Mouse (Mus musculus) kidney, postnatal 0 days (tissue): ENCODE data around the gene A730015C16Rik. TPM values are rescaled to one million over a fixed set of nuclear protein-coding genes. Genes with fewer than 3 reads are reported as not detected.

ENCODE experiments used
- ATAC-seq: fragments of 200-750 bp; cut with Nextera tagmentation; replicated peaks from 2 replicates; pipeline ENCODE4 v1.8.0; 2017; ENCODE audit warnings: low read depth, moderate number of reproducible peaks, moderate TSS enrichment, moderate library complexity; ENCODE audit not compliant: low FRiP score
- DNase-seq: peaks from one replicate; pipeline ENCODE4 v3.0.0-alpha.2; 2016; ENCODE audit warnings: low spot score
- H3K27ac ChIP-seq: fragments of 300-500 bp; sonication (generic); 2 replicates; pipeline ENCODE4 v1.5.1; 2014; ENCODE audit warnings: mild to moderate bottlenecking
- H3K27me3 ChIP-seq: fragments of 300-500 bp; sonication (generic); 2 replicates; pipeline ENCODE4 v1.6.1; 2014; ENCODE audit warnings: low read length, mixed read lengths; ENCODE audit not compliant: insufficient read depth
- H3K36me3 ChIP-seq: fragments of 300-500 bp; sonication (generic); 2 replicates; pipeline ENCODE4 v1.6.1; 2014; ENCODE audit warnings: low read length, mixed read lengths; ENCODE audit not compliant: insufficient read depth
- H3K4me1 ChIP-seq: fragments of 300-500 bp; sonication (generic); replicated peaks from 2 replicates; pipeline ENCODE4 v1.6.1; 2014; ENCODE audit warnings: antibody characterized with exemption, low read length, mixed read lengths; ENCODE audit not compliant: insufficient read depth
- H3K4me2 ChIP-seq: fragments of 300-500 bp; sonication (generic); 2 replicates; pipeline ENCODE4 v1.6.1; 2014; ENCODE audit warnings: mild to moderate bottlenecking, low read length, moderate library complexity, mixed read lengths
- H3K4me3 ChIP-seq: fragments of 300-500 bp; sonication (generic); replicated peaks from 2 replicates; pipeline ENCODE4 v1.5.1; 2014; ENCODE audit warnings: low read depth, low read length
- H3K9ac ChIP-seq: fragments of 300-500 bp; sonication (generic); 2 replicates; pipeline ENCODE4 v1.6.1; 2014; ENCODE audit warnings: low read depth, low read length
- H3K9me3 ChIP-seq: fragments of 300-500 bp; sonication (generic); replicated peaks from 2 replicates; pipeline ENCODE4 v1.6.1; 2016; ENCODE audit warnings: low read length, inconsistent platforms, mixed read lengths
- CTCF ChIP-seq: IDR thresholded peaks from 2 replicates; pipeline ENCODE4 v1.5.1; 2016; ENCODE audit warnings: antibody characterized with exemption, low read depth, mild to moderate bottlenecking, moderate library complexity
- WGBS: fragments of 180-500 bp; shearing (Covaris S2); extraction: QIAGEN DNeasy Blood & Tissue Kit; methylation state at CpG from one replicate; pipeline ENCODE4 v1.1.7; 2014; 5-methylcytosine and 5-hydroxymethylcytosine counted together
- polyA plus RNA-seq: library from polyadenylated mRNA; unstranded; fragments of >200 nt; fragmentation: Nextera tagmentation; extraction: Ambion mirVana; gene quantifications from 2 replicates; pipeline ENCODE4 v1.2.1, GENCODE M21; 2015

The A730015C16Rik gene
- polyA plus RNA-seq, 1 experiment from 2014 or later = 2.4 TPM

- Histone ChIP-seq H3K27me3 (no peaks in the 10 kb centered on the region), H3K9ac (peak within 1 kb of the TSS; percentile 98), H3K4me3 (peak within 1 kb of the TSS; percentile 97), H3K4me2 (peak within 1 kb of the TSS; percentile 63), H3K4me1 (peaks cover 11% of the 10 kb centered on the region), H3K27ac (peak within 1 kb of the TSS; percentile 93), H3K36me3 (peaks cover 11% of the 10 kb centered on the region; the same call in 1 of the 2 replicates), H3K9me3 (no peaks in the 10 kb centered on the region)
- DNase-seq = peak; percentile 98
- no peak for TF ChIP-seq CTCF
- ATAC-seq = peak; percentile 94
- under 1% methylated on average over 68 of the region's 73 CpGs for WGBS
Measured at GRCm38 (mm10) chr4:108832916-108833827, 15.2 kb downstream of the A730015C16Rik start, which contains the start of gene Btf3l4. Btf3l4 (minus strand) TSS chr4:108833614.

- H3K27ac ChIP-seq = no peak overlapping the region
Measured at GRCm38 (mm10) chr4:108830698-108831097, 17.7 kb downstream of the A730015C16Rik start.

GRCm38 (mm10) chr4:108826643-108827042 lies 21.8 kb downstream of the A730015C16Rik start:
- 84% methylated on average over 2 of the region's 2 CpGs for WGBS
- Histone ChIP-seq H3K9ac (no peak overlapping the region), H3K27me3 (no peaks in the 10 kb centered on the region), H3K4me3 (no peak overlapping the region), H3K4me2 (no peak overlapping the region), H3K36me3 (peaks cover 41% of the 10 kb centered on the region; the same call in 1 of the 2 replicates), H3K4me1 (peaks cover 1% of the 10 kb centered on the region; the same call in 1 of the 2 replicates), H3K27ac (no peak overlapping the region), H3K9me3 (no peaks in the 10 kb centered on the region)
- ATAC-seq (no peak), DNase-seq (no peak)
- no peak for TF ChIP-seq CTCF

More at GRCm38 (mm10) chr4:108830698-108831097, 17.7 kb downstream of the A730015C16Rik start:
- Histone ChIP-seq H3K9me3 (no peaks in the 10 kb centered on the region), H3K9ac (no peak overlapping the region), H3K4me2 (no peak overlapping the region), H3K4me1 (peaks cover 10% of the 10 kb centered on the region), H3K27me3 (no peaks in the 10 kb centered on the region), H3K36me3 (peaks cover 21% of the 10 kb centered on the region; the same call in 1 of the 2 replicates), H3K4me3 (no peak overlapping the region)
- 94% methylated on average over 1 of the region's 1 CpGs for WGBS
- ATAC-seq = no peak
- no peak for TF ChIP-seq CTCF
- no peak for DNase-seq

GRCm38 (mm10) chr4:108826096-108826495 lies 22.3 kb downstream of the A730015C16Rik start:
- Histone ChIP-seq H3K4me1 (no peaks in the 10 kb centered on the region), H3K27ac (no peak overlapping the region), H3K4me3 (no peak overlapping the region), H3K4me2 (no peak overlapping the region), H3K9ac (no peak overlapping the region), H3K36me3 (peaks cover 41% of the 10 kb centered on the region; the same call in 1 of the 2 replicates), H3K27me3 (no peaks in the 10 kb centered on the region), H3K9me3 (no peaks in the 10 kb centered on the region)
- no peak for TF ChIP-seq CTCF
- WGBS = 90% methylated on average over 1 of the region's 1 CpGs
- ATAC-seq = no peak
- no peak for DNase-seq

- WGBS = 85% methylated on average over 3 of the region's 3 CpGs
- TF ChIP-seq CTCF = no peak
- Histone ChIP-seq H3K36me3 (peaks cover 42% of the 10 kb centered on the region; the same call in 1 of the 2 replicates), H3K9me3 (no peaks in the 10 kb centered on the region), H3K4me1 (no peaks in the 10 kb centered on the region), H3K27me3 (no peaks in the 10 kb centered on the region), H3K4me2 (no peak overlapping the region), H3K27ac (no peak overlapping the region), H3K4me3 (no peak overlapping the region), H3K9ac (no peak overlapping the region)
- no peak for DNase-seq
- ATAC-seq = no peak
Measured at GRCm38 (mm10) chr4:108825677-108826076, 22.7 kb downstream of the A730015C16Rik start.

GRCm38 (mm10) chr4:108811550-108811949 lies 36.9 kb downstream of the A730015C16Rik start:
- DNase-seq (no peak), ATAC-seq (no peak)
- TF ChIP-seq CTCF = no peak
- no peak overlapping the region for H3K9ac ChIP-seq
- no peaks in the 10 kb centered on the region for H3K4me1 ChIP-seq
- H3K36me3 ChIP-seq = no peaks in the 10 kb centered on the region
- WGBS = 65% methylated on average over 6 of the region's 6 CpGs
- no peaks in the 10 kb centered on the region for H3K9me3 ChIP-seq
- H3K27me3 ChIP-seq = no peaks in the 10 kb centered on the region
- no peak overlapping the region for H3K27ac ChIP-seq
- H3K4me3 ChIP-seq = no peak overlapping the region
- no peak overlapping the region for H3K4me2 ChIP-seq
